Mouse (Mus musculus) thymus, adult 2 months (tissue): Measurements from ENCODE around the gene Umps. TPM values are rescaled to one million over a fixed set of nuclear protein-coding genes. Genes with fewer than 3 reads are reported as not detected.

Experiments used
- DNase-seq: peaks from one replicate; pipeline ENCODE4 v3.0.0; 2021
- H3K27ac ChIP-seq: fragments of 200-500 bp; 2 replicates; pipeline ENCODE4 v1.5.1; 2012; ENCODE audit warnings: low read length, control low read depth; ENCODE audit not compliant: control insufficient read depth, insufficient read depth
- H3K27me3 ChIP-seq: fragments of 200-500 bp; 2 replicates; pipeline ENCODE4 v1.6.1; 2012; ENCODE audit warnings: mild to moderate bottlenecking, low read length, moderate library complexity, mixed read lengths; ENCODE audit not compliant: control insufficient read depth, insufficient read depth
- H3K36me3 ChIP-seq: fragments of 200-500 bp; 2 replicates; pipeline ENCODE4 v1.6.1; 2012; ENCODE audit warnings: mild to moderate bottlenecking, low read length, moderate library complexity; ENCODE audit not compliant: control insufficient read depth, insufficient read depth
- H3K4me1 ChIP-seq: fragments of 200-500 bp; replicated peaks from 2 replicates; pipeline ENCODE4 v1.6.1; 2012; ENCODE audit warnings: low read length; ENCODE audit not compliant: control insufficient read depth, insufficient read depth
- H3K4me3 ChIP-seq: fragments of 200-500 bp; 2 replicates; pipeline ENCODE4 v1.5.1; 2012; ENCODE audit warnings: mild to moderate bottlenecking, low read length, control low read depth, moderate library complexity; ENCODE audit not compliant: control insufficient read depth, insufficient read depth
- CTCF ChIP-seq: fragments of 200-500 bp; IDR thresholded peaks from 2 replicates; pipeline ENCODE4 v1.5.1; 2012; ENCODE audit warnings: mild to moderate bottlenecking, control low read depth, low read length, moderate library complexity, borderline replicate concordance; ENCODE audit not compliant: control insufficient read depth, poor library complexity, insufficient read depth; ENCODE audit errors: extremely low read depth
- POLR2A ChIP-seq: fragments of 200-500 bp; IDR thresholded peaks from 2 replicates; pipeline ENCODE4 v1.6.1; 2012; ENCODE audit warnings: mild to moderate bottlenecking, low read length, control low read depth, moderate library complexity; ENCODE audit not compliant: control insufficient read depth, poor library complexity, insufficient read depth; ENCODE audit errors: extremely low read depth
- WGBS: fragments of 180-500 bp; shearing (Covaris S2); methylation state at CpG from one replicate; pipeline ENCODE4 v1.1.7; 2018; 5-methylcytosine and 5-hydroxymethylcytosine counted together
- polyA plus RNA-seq: library from polyadenylated mRNA; depleted of rRNA; stranded (reverse); fragments of >200 nt; gene quantifications from 2 replicates; pipeline ENCODE4 v1.2.3, GENCODE M21; 2012

Umps gene
- polyA plus RNA-seq, 1 experiment, result 14.7 TPM

DNA sequence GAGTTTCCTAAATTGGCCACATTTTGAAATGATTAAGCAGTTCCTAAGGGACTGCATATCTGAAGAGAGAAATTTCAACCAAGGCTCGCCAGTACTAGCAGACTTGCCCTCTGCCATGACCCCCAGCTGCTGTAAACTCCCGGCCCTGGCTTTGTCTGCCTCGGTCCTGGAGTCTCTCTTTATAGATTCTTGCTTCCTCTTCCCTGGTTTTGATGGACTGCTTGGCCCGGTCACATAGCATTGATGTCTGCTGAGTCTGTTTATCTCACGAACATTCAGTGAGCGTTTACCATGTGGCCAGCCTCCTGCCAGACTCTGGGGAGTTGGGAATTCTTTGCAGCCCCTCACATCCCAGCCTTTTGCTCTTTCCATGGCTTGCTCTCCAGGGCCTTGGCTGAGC, 22.1 kb downstream of the Umps start:
- 0 out of 2 replicates have a peak, but pooled peaks cover 2% of the 10 kb centered on the region for H3K4me1 ChIP-seq
- no peaks in the 10 kb centered on the region for H3K27me3 ChIP-seq

DNA sequence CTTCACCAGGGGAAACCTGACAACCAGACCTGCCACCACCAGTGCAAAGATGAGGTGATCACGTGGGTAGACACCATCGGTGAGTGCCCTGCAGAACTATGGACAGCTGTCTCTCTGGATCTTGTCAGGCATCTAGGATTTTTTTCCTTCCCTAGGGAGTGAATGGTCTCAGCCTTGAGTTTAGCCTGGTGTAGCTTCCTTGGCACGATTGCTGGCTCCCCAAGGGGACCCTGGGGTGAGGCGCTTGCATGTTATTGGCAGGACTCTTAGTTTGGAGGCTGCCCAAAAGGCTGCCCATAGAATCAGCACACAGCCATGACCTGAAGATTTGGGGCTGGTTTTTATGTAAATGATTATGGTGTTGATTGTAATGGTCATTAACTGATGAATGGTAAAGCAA, 22.7 kb downstream of the Umps start:
- no peaks in the 10 kb centered on the region for H3K27me3 ChIP-seq
- no peak for DNase-seq
- no peaks in the 10 kb centered on the region for H3K36me3 ChIP-seq
- 0 out of 2 replicates have a peak, but pooled peaks cover 2% of the 10 kb centered on the region for H3K4me1 ChIP-seq
- WGBS, result 95% methylated on average over 4 of the region's 4 CpGs
- H3K27ac ChIP-seq, result no peak overlapping the region
- TF ChIP-seq POLR2A, result no peak
- no peak for TF ChIP-seq CTCF
- H3K4me3 ChIP-seq, result no peak overlapping the region

More for the DNA sequence above, 22.1 kb downstream of the Umps start:
- 84% methylated on average over 6 of the region's 6 CpGs for WGBS
- TF ChIP-seq POLR2A (no peak), CTCF (no peak)
- no peak for DNase-seq
- no peak overlapping the region for H3K27ac ChIP-seq
- no peak overlapping the region for H3K4me3 ChIP-seq
- no peaks in the 10 kb centered on the region for H3K36me3 ChIP-seq

DNA sequence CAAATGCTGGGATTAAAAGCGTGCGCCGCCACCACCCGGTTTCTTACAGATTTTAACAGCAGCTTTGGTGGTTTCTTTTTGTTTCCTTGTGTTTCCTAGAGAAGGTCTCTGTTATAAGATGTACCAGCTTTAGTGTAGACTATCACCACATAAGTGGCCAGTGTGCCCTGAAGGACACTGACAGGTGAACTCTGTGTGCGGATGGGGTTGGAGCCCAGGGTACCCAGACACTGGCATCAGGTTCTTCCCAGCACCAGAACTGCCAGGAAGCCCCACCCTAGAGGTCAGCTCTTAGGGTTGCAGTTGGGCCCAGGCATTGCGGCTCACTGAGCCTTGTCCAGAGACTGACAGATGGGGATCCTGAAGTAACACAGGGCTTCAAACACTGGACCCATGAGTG, 23.4 kb downstream of the Umps start:
- H3K27me3 ChIP-seq, result no peaks in the 10 kb centered on the region
- no peak overlapping the region for H3K27ac ChIP-seq
- TF ChIP-seq POLR2A (no peak), CTCF (no peak)
- no peak overlapping the region for H3K4me3 ChIP-seq
- H3K4me1 ChIP-seq, result 0 out of 2 replicates have a peak, but pooled peaks cover 2% of the 10 kb centered on the region
- H3K36me3 ChIP-seq, result no peaks in the 10 kb centered on the region
- DNase-seq, result no peak
- 97% methylated on average over 6 of the region's 6 CpGs for WGBS

DNA sequence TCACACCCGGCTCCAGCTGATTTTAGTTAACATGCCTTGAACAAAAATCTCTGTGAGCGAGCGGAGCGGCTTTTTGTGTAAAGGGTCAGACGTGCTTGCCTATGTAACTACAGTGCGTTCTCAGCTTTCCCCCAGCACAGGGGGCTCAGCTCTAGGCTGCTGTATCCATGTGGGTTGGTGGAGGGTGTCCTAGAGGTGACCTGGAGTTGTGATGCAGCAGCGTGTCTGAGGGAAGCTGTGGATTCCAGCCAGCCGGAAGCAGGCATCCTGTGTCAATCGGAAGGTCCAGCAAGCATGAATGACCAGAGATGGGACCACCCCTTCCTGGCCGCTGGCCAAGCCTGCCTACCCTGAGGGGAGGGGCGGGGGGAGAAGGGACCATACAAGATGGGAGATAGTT, 24.5 kb downstream of the Umps start:
- H3K4me3 ChIP-seq, result no peak overlapping the region
- TF ChIP-seq POLR2A, result no peak
- no peak for TF ChIP-seq CTCF
- no peaks in the 10 kb centered on the region for H3K27me3 ChIP-seq
- WGBS, result 92% methylated on average over 11 of the region's 11 CpGs
- no peak overlapping the region for H3K27ac ChIP-seq
- DNase-seq, result no peak
- H3K4me1 ChIP-seq, result 0 out of 2 replicates have a peak, but pooled peaks cover 2% of the 10 kb centered on the region
- H3K36me3 ChIP-seq, result no peaks in the 10 kb centered on the region

DNA sequence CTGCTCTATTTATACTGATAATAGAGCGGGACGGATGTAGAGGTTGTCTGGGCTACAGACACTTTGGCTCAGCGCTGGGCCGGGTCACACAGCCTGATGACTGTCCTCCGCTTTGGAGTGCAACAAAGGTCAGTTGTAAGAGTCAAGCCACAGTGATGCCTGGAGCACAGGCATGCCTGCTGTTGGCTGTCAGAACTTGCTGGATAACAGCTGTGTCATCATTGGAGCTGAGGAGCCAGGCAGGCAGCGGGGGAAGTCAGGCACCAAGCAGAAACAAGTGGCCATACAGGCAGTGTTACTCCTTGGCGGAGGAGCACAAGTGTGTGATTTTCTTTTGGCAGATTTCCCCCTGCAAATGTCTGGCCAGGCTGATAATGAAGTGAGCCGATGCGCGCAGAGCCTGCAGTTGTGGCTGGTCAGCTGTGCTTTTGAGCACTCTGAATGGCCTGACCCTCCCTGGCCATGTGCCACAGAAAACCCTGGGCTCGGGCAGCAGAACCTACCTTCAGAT, 25.5 kb downstream of the Umps start:
- no peak for DNase-seq
- no peak overlapping the region for H3K4me3 ChIP-seq
- TF ChIP-seq POLR2A (no peak), CTCF (no peak)
- H3K27ac ChIP-seq, result no peak overlapping the region
- no peaks in the 10 kb centered on the region for H3K36me3 ChIP-seq
- 0 out of 2 replicates have a peak, but pooled peaks cover 2% of the 10 kb centered on the region for H3K4me1 ChIP-seq
- whole genome bisulfite sequencing, result 89% methylated on average over 11 of the region's 11 CpGs
- no peaks in the 10 kb centered on the region for H3K27me3 ChIP-seq

DNA sequence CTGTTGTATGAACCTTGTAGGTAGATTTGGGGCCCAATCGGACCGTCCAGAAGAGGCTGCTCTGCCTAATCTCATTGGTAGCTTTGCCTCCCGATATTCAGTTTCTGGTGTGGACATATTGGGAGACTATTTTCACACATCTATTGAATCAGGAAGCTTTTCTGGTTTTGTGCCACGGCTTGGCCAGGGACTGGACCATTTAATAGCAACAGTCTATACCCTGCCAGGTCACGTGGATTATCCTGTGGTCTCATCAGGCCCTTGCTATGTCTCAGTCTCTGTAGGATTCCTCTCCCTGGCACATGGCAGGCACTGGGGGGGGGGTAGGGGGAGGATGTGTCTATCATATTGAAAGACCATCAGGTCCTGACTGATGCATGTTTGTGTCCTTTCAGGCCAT, 26.7 kb downstream of the Umps start:
- H3K36me3 ChIP-seq, result no peaks in the 10 kb centered on the region
- no peak for DNase-seq
- no peak overlapping the region for H3K27ac ChIP-seq
- no peak for TF ChIP-seq POLR2A
- no peak for TF ChIP-seq CTCF
- WGBS, result 91% methylated on average over 5 of the region's 5 CpGs
- no peaks in the 10 kb centered on the region for H3K27me3 ChIP-seq
- 0 out of 2 replicates have a peak, but pooled peaks cover 2% of the 10 kb centered on the region for H3K4me1 ChIP-seq
- H3K4me3 ChIP-seq, result no peak overlapping the region

DNA sequence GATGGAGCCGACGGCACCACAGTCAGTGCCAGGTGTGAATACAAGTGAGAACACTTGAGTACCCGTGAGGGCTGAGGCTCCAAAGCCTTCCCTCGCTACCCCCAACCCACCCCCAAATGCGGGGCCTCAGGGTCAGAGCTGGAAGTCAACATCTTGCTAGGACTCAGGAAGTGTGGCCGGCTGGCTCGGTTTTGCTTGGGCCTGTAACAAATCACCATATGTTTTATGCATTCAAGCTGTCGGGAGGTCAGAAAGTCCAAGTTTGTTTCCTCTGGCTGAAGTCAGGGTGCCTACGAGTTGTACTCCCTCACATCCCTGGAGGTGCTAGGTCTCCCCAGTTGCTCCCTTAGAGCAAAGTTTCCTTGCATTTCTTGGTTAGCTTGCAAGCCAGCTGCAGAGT, 27.2 kb downstream of the Umps start:
- Histone ChIP-seq H3K27ac (no peak overlapping the region), H3K36me3 (no peaks in the 10 kb centered on the region), H3K4me3 (no peak overlapping the region), H3K27me3 (no peaks in the 10 kb centered on the region), H3K4me1 (0 out of 2 replicates have a peak, but pooled peaks cover 2% of the 10 kb centered on the region)
- WGBS, result 74% methylated on average over 9 of the region's 9 CpGs
- no peak for TF ChIP-seq POLR2A
- TF ChIP-seq CTCF, result no peak
- no peak for DNase-seq
